Mouse (Mus musculus) stomach, postnatal 0 days (tissue): ENCODE results near the gene D630039A03Rik. TPM values are rescaled to one million over a fixed set of nuclear protein-coding genes. Genes with fewer than 3 reads are reported as not detected.

Experiments
- ATAC-seq: fragments of 200-750 bp; cut with Nextera tagmentation; 2 replicates; pipeline ENCODE4 v1.8.0; 2017; ENCODE audit not compliant: low FRiP score, low TSS enrichment
- DNase-seq: peaks from one replicate; pipeline ENCODE4 v3.0.0-alpha.2; 2016; ENCODE audit warnings: low spot score
- H3K27ac ChIP-seq: fragments of 300-500 bp; sonication (generic); replicated peaks from 2 replicates; pipeline ENCODE4 v1.5.1; 2014; ENCODE audit warnings: mild to moderate bottlenecking, control low read depth
- H3K27me3 ChIP-seq: fragments of 300-500 bp; sonication (generic); 2 replicates; pipeline ENCODE4 v1.6.1; 2014; ENCODE audit warnings: low read length; ENCODE audit not compliant: control insufficient read depth, insufficient read depth
- H3K36me3 ChIP-seq: fragments of 300-500 bp; sonication (generic); 2 replicates; pipeline ENCODE4 v1.6.1; 2014; ENCODE audit warnings: low read length, mixed read lengths; ENCODE audit not compliant: control insufficient read depth, insufficient read depth
- H3K4me1 ChIP-seq: fragments of 300-500 bp; sonication (generic); replicated peaks from 2 replicates; pipeline ENCODE4 v1.6.1; 2014; ENCODE audit warnings: antibody characterized with exemption; ENCODE audit not compliant: control insufficient read depth, insufficient read depth
- H3K4me2 ChIP-seq: fragments of 300-500 bp; sonication (generic); replicated peaks from 2 replicates; pipeline ENCODE4 v1.6.1; 2014; ENCODE audit warnings: low read depth, mild to moderate bottlenecking, control low read depth, moderate library complexity
- H3K4me3 ChIP-seq: fragments of 300-500 bp; sonication (generic); 2 replicates; pipeline ENCODE4 v1.5.1; 2014; ENCODE audit warnings: low read depth, low read length, control low read depth
- H3K9ac ChIP-seq: fragments of 300-500 bp; sonication (generic); 2 replicates; pipeline ENCODE4 v1.6.1; 2014; ENCODE audit warnings: mild to moderate bottlenecking, low read length, control low read depth, mixed read lengths
- H3K9me3 ChIP-seq: fragments of 300-500 bp; sonication (generic); 2 replicates; pipeline ENCODE4 v1.6.1; 2016; ENCODE audit warnings: low read length; ENCODE audit not compliant: control insufficient read depth
- CTCF ChIP-seq: IDR thresholded peaks from 2 replicates; pipeline ENCODE4 v1.5.1; 2016; ENCODE audit warnings: antibody characterized with exemption, low read depth, mild to moderate bottlenecking, moderate library complexity
- EP300 ChIP-seq: optimal IDR thresholded peaks from 2 replicates; pipeline ENCODE3; 2016; ENCODE audit warnings: antibody characterized with exemption
- WGBS: fragments of 180-500 bp; shearing (Covaris S2); extraction: QIAGEN DNeasy Blood & Tissue Kit; methylation state at CpG from one replicate; pipeline ENCODE4 v1.1.7; 2014; 5-methylcytosine and 5-hydroxymethylcytosine counted together
- polyA plus RNA-seq: library from polyadenylated mRNA; unstranded; fragments of >200 nt; fragmentation: Nextera tagmentation; extraction: Ambion mirVana; gene quantifications from 2 replicates; pipeline ENCODE4 v1.2.1, GENCODE M21; 2015

Gene D630039A03Rik
- polyA plus RNA-seq, 1 experiment from 2014 or later = 12.7 TPM

GRCm38 (mm10) chr4:57866088-57866487 is 50.0 kb downstream of the D630039A03Rik start:
- no peak overlapping the region for H3K27ac ChIP-seq
- no peaks in the 10 kb centered on the region for H3K9me3 ChIP-seq
- no peaks in the 10 kb centered on the region for H3K4me1 ChIP-seq
- no peak overlapping the region for H3K4me3 ChIP-seq
- DNase-seq (no peak), ATAC-seq (no peak)
- no peak overlapping the region for H3K4me2 ChIP-seq
- no peak for TF ChIP-seq EP300
- no peak for TF ChIP-seq CTCF
- no peaks in the 10 kb centered on the region for H3K36me3 ChIP-seq
- 33% methylated on average over 2 of the region's 2 CpGs for WGBS
- no peaks in the 10 kb centered on the region for H3K27me3 ChIP-seq
- H3K9ac ChIP-seq = no peak overlapping the region

GRCm38 (mm10) chr4:57862269-57862986 is 53.7 kb downstream of the D630039A03Rik start:
- DNase-seq (no peak), ATAC-seq (no peak)
- Histone ChIP-seq H3K27ac (peak overlapping the region; percentile 30; the same call in 1 of the 2 replicates), H3K4me3 (no peak overlapping the region), H3K9me3 (no peaks in the 10 kb centered on the region), H3K9ac (no peak overlapping the region), H3K4me1 (no peaks in the 10 kb centered on the region), H3K27me3 (no peaks in the 10 kb centered on the region), H3K4me2 (no peak overlapping the region; the same call in 1 of the 2 replicates), H3K36me3 (peaks cover 4% of the 10 kb centered on the region; the same call in 1 of the 2 replicates)
- TF ChIP-seq CTCF (no peak), EP300 (no peak)
- whole genome bisulfite sequencing = 59% methylated on average over 9 of the region's 9 CpGs

GRCm38 (mm10) chr4:57861856-57862255 is 54.2 kb downstream of the D630039A03Rik start:
- TF ChIP-seq EP300 (no peak), CTCF (no peak)
- WGBS = 51% methylated on average over 8 of the region's 8 CpGs
- no peak overlapping the region for H3K9ac ChIP-seq
- no peak overlapping the region; the same call in 1 of the 2 replicates for H3K4me2 ChIP-seq
- no peaks in the 10 kb centered on the region for H3K4me1 ChIP-seq
- ATAC-seq (no peak), DNase-seq (no peak)
- peak overlapping the region; percentile 30; the same call in 1 of the 2 replicates for H3K27ac ChIP-seq
- peaks cover 8% of the 10 kb centered on the region; the same call in 1 of the 2 replicates for H3K36me3 ChIP-seq
- no peaks in the 10 kb centered on the region for H3K27me3 ChIP-seq
- no peaks in the 10 kb centered on the region for H3K9me3 ChIP-seq
- H3K4me3 ChIP-seq = no peak overlapping the region

- WGBS = 66% methylated on average over 6 of the region's 6 CpGs
- H3K27me3 ChIP-seq = no peaks in the 10 kb centered on the region
- H3K27ac ChIP-seq = no peak overlapping the region
- no peaks in the 10 kb centered on the region for H3K4me1 ChIP-seq
- no peaks in the 10 kb centered on the region for H3K9me3 ChIP-seq
- no peak overlapping the region for H3K9ac ChIP-seq
- ATAC-seq (no peak), DNase-seq (no peak)
- no peak for TF ChIP-seq EP300
- TF ChIP-seq CTCF = no peak
- H3K36me3 ChIP-seq = peaks cover 15% of the 10 kb centered on the region
- H3K4me2 ChIP-seq = no peak overlapping the region
- no peak overlapping the region for H3K4me3 ChIP-seq
Measured at GRCm38 (mm10) chr4:57861166-57861565, 54.9 kb downstream of the D630039A03Rik start.

- no peak overlapping the region for H3K4me3 ChIP-seq
- ATAC-seq (no peak), DNase-seq (no peak)
- H3K27me3 ChIP-seq = no peaks in the 10 kb centered on the region
- TF ChIP-seq CTCF (peak; percentile 39), EP300 (no peak)
- H3K27ac ChIP-seq = no peak overlapping the region
- no peak overlapping the region for H3K4me2 ChIP-seq
- no peak overlapping the region for H3K9ac ChIP-seq
- 74% methylated on average over 6 of the region's 6 CpGs for WGBS
- H3K4me1 ChIP-seq = no peaks in the 10 kb centered on the region
- H3K9me3 ChIP-seq = no peaks in the 10 kb centered on the region
- peaks cover 21% of the 10 kb centered on the region for H3K36me3 ChIP-seq
Measured at GRCm38 (mm10) chr4:57860204-57860611, 55.9 kb downstream of the D630039A03Rik start.

Other genes starting within 250 kb of the D630039A03Rik start
- gene Akap2, start 198.6 kb downstream of the D630039A03Rik start, polyA plus RNA-seq = 10.5 and 11.4 TPM in 2 replicates
- 530 and 563 TPM in 2 replicates for gene Txn1, start 40.1 kb upstream of the D630039A03Rik start, polyA plus RNA-seq
- not detected in 2 replicates for gene Txndc8, start 92.8 kb upstream of the D630039A03Rik start, polyA plus RNA-seq